Mouse (Mus musculus): ENCODE data around the gene Gm20388. TPM values are rescaled to one million over a fixed set of nuclear protein-coding genes. Genes with fewer than 3 reads are reported as not detected.

Gene Gm20388
- polyA plus RNA-seq, 1 experiment from 2014 or later = not detected

- ATAC-seq (ENCODE audit: low read depth) = peak; percentile 31
- no peaks in the 10 kb centered on the region for H3K27me3 ChIP-seq (ENCODE audit: control insufficient read depth, insufficient read depth, low read depth, low read length)
- H3K4me3 ChIP-seq (ENCODE audit: low read length) = peak overlapping the region; percentile 28
- WGBS = 45% methylated on average over 21 of the region's 21 CpGs
- H3K9ac ChIP-seq (ENCODE audit: low read length) = peak overlapping the region; percentile 43
- peak overlapping the region; percentile 61 for H3K27ac ChIP-seq (ENCODE audit: low read length)
- H3K4me2 ChIP-seq (ENCODE audit: low read depth, low read length) = peak overlapping the region; percentile 43
- peaks cover 21% of the 10 kb centered on the region; the same call in 1 of the 2 replicates for H3K4me1 ChIP-seq (replicated peaks; ENCODE audit: control insufficient read depth, insufficient read depth, low read length)
- no peaks in the 10 kb centered on the region for H3K36me3 ChIP-seq (ENCODE audit: control insufficient read depth, insufficient read depth, low read length)
- H3K9me3 ChIP-seq (ENCODE audit: control insufficient read depth, low read length) = no peaks in the 10 kb centered on the region
Observed at GRCm38 (mm10) chr8:121570335-121570734, 1659.7 kb downstream of the Gm20388 start.

- Histone ChIP-seq H3K4me2 (ENCODE audit: low read depth, low read length) (peak overlapping the region; percentile 43), H3K9me3 (ENCODE audit: control insufficient read depth, low read length) (no peaks in the 10 kb centered on the region), H3K27me3 (ENCODE audit: control insufficient read depth, insufficient read depth, low read depth, low read length) (no peaks in the 10 kb centered on the region), H3K9ac (ENCODE audit: low read length) (peak overlapping the region; percentile 24), H3K36me3 (ENCODE audit: control insufficient read depth, insufficient read depth, low read length) (no peaks in the 10 kb centered on the region), H3K4me1 (replicated peaks; ENCODE audit: control insufficient read depth, insufficient read depth, low read length) (peaks cover 21% of the 10 kb centered on the region; the same call in 1 of the 2 replicates), H3K4me3 (ENCODE audit: low read length) (peak overlapping the region; percentile 28), H3K27ac (ENCODE audit: low read length) (peak overlapping the region; percentile 61)
- 48% methylated on average over 17 of the region's 17 CpGs for WGBS
- ATAC-seq (ENCODE audit: low read depth) = peak; percentile 47
Observed at GRCm38 (mm10) chr8:121570801-121571200, 1660.2 kb downstream of the Gm20388 start.

GRCm38 (mm10) chr8:121572121-121572520 is 1661.5 kb downstream of the Gm20388 start:
- no peak overlapping the region for H3K9ac ChIP-seq (ENCODE audit: low read length)
- H3K36me3 ChIP-seq (ENCODE audit: control insufficient read depth, insufficient read depth, low read length) = no peaks in the 10 kb centered on the region
- no peak for ATAC-seq (ENCODE audit: low read depth)

GRCm38 (mm10) chr8:121573275-121573674 is 1662.6 kb downstream of the Gm20388 start:
- H3K9ac ChIP-seq (ENCODE audit: low read length) = no peak overlapping the region
- H3K9me3 ChIP-seq (ENCODE audit: control insufficient read depth, low read length) = no peaks in the 10 kb centered on the region
- peaks cover 34% of the 10 kb centered on the region for H3K4me1 ChIP-seq (replicated peaks; ENCODE audit: control insufficient read depth, insufficient read depth, low read length)
- peak; percentile 47; the same call in 1 of the 2 replicates for ATAC-seq (ENCODE audit: low read depth)
- no peaks in the 10 kb centered on the region for H3K36me3 ChIP-seq (ENCODE audit: control insufficient read depth, insufficient read depth, low read length)
- WGBS = 25% methylated on average over 3 of the region's 3 CpGs
- no peaks in the 10 kb centered on the region for H3K27me3 ChIP-seq (ENCODE audit: control insufficient read depth, insufficient read depth, low read depth, low read length)
- H3K4me2 ChIP-seq (ENCODE audit: low read depth, low read length) = no peak overlapping the region
- no peak overlapping the region for H3K4me3 ChIP-seq (ENCODE audit: low read length)
- H3K27ac ChIP-seq (ENCODE audit: low read length) = no peak overlapping the region

More at GRCm38 (mm10) chr8:121572121-121572520, 1661.5 kb downstream of the Gm20388 start:
- Histone ChIP-seq H3K9me3 (ENCODE audit: control insufficient read depth, low read length) (no peaks in the 10 kb centered on the region), H3K27ac (ENCODE audit: low read length) (no peak overlapping the region), H3K27me3 (ENCODE audit: control insufficient read depth, insufficient read depth, low read depth, low read length) (no peaks in the 10 kb centered on the region), H3K4me1 (replicated peaks; ENCODE audit: control insufficient read depth, insufficient read depth, low read length) (peaks cover 26% of the 10 kb centered on the region), H3K4me3 (ENCODE audit: low read length) (no peak overlapping the region), H3K4me2 (ENCODE audit: low read depth, low read length) (no peak overlapping the region)
- 68% methylated on average over 7 of the region's 7 CpGs for WGBS

- Histone ChIP-seq H3K4me1 (replicated peaks; ENCODE audit: control insufficient read depth, insufficient read depth, low read length) (peaks cover 24% of the 10 kb centered on the region), H3K27ac (ENCODE audit: low read length) (no peak overlapping the region), H3K9ac (ENCODE audit: low read length) (no peak overlapping the region), H3K4me3 (ENCODE audit: low read length) (no peak overlapping the region), H3K27me3 (ENCODE audit: control insufficient read depth, insufficient read depth, low read depth, low read length) (no peaks in the 10 kb centered on the region), H3K9me3 (ENCODE audit: control insufficient read depth, low read length) (no peaks in the 10 kb centered on the region), H3K4me2 (ENCODE audit: low read depth, low read length) (no peak overlapping the region), H3K36me3 (ENCODE audit: control insufficient read depth, insufficient read depth, low read length) (no peaks in the 10 kb centered on the region)
- no peak for ATAC-seq (ENCODE audit: low read depth)
- 89% methylated on average over 3 of the region's 3 CpGs for WGBS
Observed at GRCm38 (mm10) chr8:121575661-121576060, 1665.0 kb downstream of the Gm20388 start.

GRCm38 (mm10) chr8:121577751-121578675 is 1667.4 kb downstream of the Gm20388 start:
- Histone ChIP-seq H3K9ac (ENCODE audit: low read length) (peak overlapping the region; percentile 89), H3K4me2 (ENCODE audit: low read depth, low read length) (peak overlapping the region; percentile 90), H3K4me1 (replicated peaks; ENCODE audit: control insufficient read depth, insufficient read depth, low read length) (peaks cover 19% of the 10 kb centered on the region), H3K27ac (ENCODE audit: low read length) (peak overlapping the region; percentile 36; the same call in 1 of the 2 replicates), H3K27me3 (ENCODE audit: control insufficient read depth, insufficient read depth, low read depth, low read length) (no peaks in the 10 kb centered on the region), H3K4me3 (ENCODE audit: low read length) (peak overlapping the region; percentile 90), H3K9me3 (ENCODE audit: control insufficient read depth, low read length) (no peaks in the 10 kb centered on the region), H3K36me3 (ENCODE audit: control insufficient read depth, insufficient read depth, low read length) (no peaks in the 10 kb centered on the region)
- peak; percentile 53; the same call in 1 of the 2 replicates for ATAC-seq (ENCODE audit: low read depth)
- 2% methylated on average over 42 of the region's 44 CpGs for WGBS

- H3K27ac ChIP-seq (ENCODE audit: low read length) = peak within 1 kb of the TSS; percentile 36; the same call in 1 of the 2 replicates
- H3K27me3 ChIP-seq (ENCODE audit: control insufficient read depth, insufficient read depth, low read depth, low read length) = no peaks in the 10 kb centered on the region
- 1% methylated on average over 45 of the region's 63 CpGs for WGBS
- peak; percentile 93 for ATAC-seq (ENCODE audit: low read depth)
- H3K9me3 ChIP-seq (ENCODE audit: control insufficient read depth, low read length) = no peaks in the 10 kb centered on the region
- peaks cover 13% of the 10 kb centered on the region for H3K4me1 ChIP-seq (replicated peaks; ENCODE audit: control insufficient read depth, insufficient read depth, low read length)
- H3K4me2 ChIP-seq (ENCODE audit: low read depth, low read length) = peak within 1 kb of the TSS; percentile 90
- peak within 1 kb of the TSS; percentile 89 for H3K9ac ChIP-seq (ENCODE audit: low read length)
- peak within 1 kb of the TSS; percentile 90 for H3K4me3 ChIP-seq (ENCODE audit: low read length)
- H3K36me3 ChIP-seq (ENCODE audit: control insufficient read depth, insufficient read depth, low read length) = no peaks in the 10 kb centered on the region
Observed at GRCm38 (mm10) chr8:121578676-121579451, 1668.2 kb downstream of the Gm20388 start, which contains the start of gene Fbxo31. Fbxo31 (minus strand) TSS chr8:121578806.

- no peak overlapping the region for H3K4me3 ChIP-seq (ENCODE audit: low read length)
- no peak overlapping the region for H3K27ac ChIP-seq (ENCODE audit: low read length)
- no peak for ATAC-seq (ENCODE audit: low read depth)
- WGBS = 6% methylated on average over 9 of the region's 9 CpGs
- no peak overlapping the region for H3K4me2 ChIP-seq (ENCODE audit: low read depth, low read length)
- H3K27me3 ChIP-seq (ENCODE audit: control insufficient read depth, insufficient read depth, low read depth, low read length) = no peaks in the 10 kb centered on the region
- H3K9ac ChIP-seq (ENCODE audit: low read length) = no peak overlapping the region
- peaks cover 13% of the 10 kb centered on the region for H3K4me1 ChIP-seq (replicated peaks; ENCODE audit: control insufficient read depth, insufficient read depth, low read length)
- H3K9me3 ChIP-seq (ENCODE audit: control insufficient read depth, low read length) = no peaks in the 10 kb centered on the region
- no peaks in the 10 kb centered on the region for H3K36me3 ChIP-seq (ENCODE audit: control insufficient read depth, insufficient read depth, low read length)
Observed at GRCm38 (mm10) chr8:121580465-121580864, 1669.8 kb downstream of the Gm20388 start.

- Histone ChIP-seq H3K4me2 (ENCODE audit: low read depth, low read length) (no peak overlapping the region), H3K9me3 (ENCODE audit: control insufficient read depth, low read length) (no peaks in the 10 kb centered on the region), H3K4me1 (replicated peaks; ENCODE audit: control insufficient read depth, insufficient read depth, low read length) (peaks cover 2% of the 10 kb centered on the region; the same call in 1 of the 2 replicates), H3K9ac (ENCODE audit: low read length) (no peak overlapping the region), H3K27me3 (ENCODE audit: control insufficient read depth, insufficient read depth, low read depth, low read length) (no peaks in the 10 kb centered on the region), H3K36me3 (ENCODE audit: control insufficient read depth, insufficient read depth, low read length) (no peaks in the 10 kb centered on the region), H3K4me3 (ENCODE audit: low read length) (no peak overlapping the region), H3K27ac (ENCODE audit: low read length) (no peak overlapping the region)
- WGBS = 41% methylated on average over 8 of the region's 8 CpGs
- ATAC-seq (ENCODE audit: low read depth) = no peak
Observed at GRCm38 (mm10) chr8:121583653-121584052, 1673.0 kb downstream of the Gm20388 start.
